Mouse (Mus musculus) WW6 (cell line): ENCODE measurements around the gene Eif3i.

ENCODE experiments used
- DNase-seq: peaks from one replicate; pipeline ENCODE4 v3.0.0-alpha.2; 2013; ENCODE audit warnings: low read depth, low spot score

Gene Eif3i

DNA sequence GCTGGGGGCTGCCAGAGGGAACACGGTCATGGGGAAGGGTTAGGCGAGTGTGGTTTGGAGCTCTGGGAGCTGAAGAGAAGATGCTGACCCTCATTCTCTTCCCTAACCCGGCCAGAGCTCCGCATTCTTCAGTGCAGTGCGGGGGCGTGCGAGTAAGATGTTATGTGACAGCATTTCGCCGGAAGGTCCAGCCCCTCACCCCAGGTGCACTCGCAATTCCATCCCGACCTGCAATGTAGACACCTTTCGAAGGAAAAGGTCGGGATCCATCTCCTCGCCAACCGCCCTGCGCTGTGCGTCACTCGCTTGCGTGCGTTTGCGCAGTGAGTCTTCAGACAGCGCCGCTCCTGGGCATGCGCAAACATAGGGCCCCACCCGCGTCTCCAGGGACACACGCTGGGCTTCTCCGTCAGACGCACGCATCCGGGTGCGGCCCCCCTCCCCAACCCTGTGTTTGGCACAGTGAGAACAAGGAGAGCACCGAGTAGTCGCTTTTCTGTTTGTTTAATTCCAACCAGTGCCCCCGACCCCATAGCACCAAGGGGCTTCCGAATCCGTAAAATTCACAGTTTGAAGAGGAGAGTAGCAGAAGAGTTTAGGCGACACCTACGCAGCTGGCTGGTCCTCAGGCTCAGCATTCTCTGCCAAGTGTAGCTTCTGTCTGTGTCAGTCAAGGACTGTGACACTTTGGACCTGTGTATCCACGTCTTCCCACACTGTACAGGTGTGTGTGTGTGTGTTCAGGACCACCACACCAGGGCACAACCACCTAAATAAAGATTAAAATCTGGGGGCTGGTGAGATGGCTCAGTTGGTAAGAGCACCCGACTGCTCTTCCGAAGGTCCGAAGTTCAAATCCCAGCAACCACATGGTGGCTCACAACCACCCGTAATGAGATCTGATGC lies 18.6 kb upstream of the Eif3i start, which contains the start of gene Iqcc:
Gene Iqcc, minus strand, starts transcription at position 314 of the 906 bp plus-strand sequence.
- DNase-seq = peak; percentile 80

DNA sequence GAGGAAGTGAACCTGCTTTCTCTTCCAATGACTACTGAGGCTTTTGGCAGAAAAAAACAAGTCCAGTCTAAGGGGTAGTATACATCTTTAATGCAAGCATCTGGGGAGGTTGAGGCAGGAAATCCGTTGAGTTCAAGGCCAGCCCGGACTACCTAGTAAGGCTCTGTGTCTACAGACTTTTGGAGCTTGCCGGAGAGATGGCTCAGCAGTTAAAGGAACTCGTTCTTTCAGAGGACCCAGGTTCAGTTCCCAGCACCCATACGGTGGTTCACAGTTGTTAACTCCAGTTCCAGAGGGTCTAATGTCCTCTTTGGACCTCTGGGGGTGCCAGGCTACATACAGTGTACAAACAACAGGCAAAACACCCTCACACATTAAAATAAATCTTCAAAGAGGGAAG lies 17.6 kb upstream of the Eif3i start:
- no peak for DNase-seq

GRCm38 (mm10) chr4:129617121-129617641 lies 16.7 kb upstream of the Eif3i start:
- no peak for DNase-seq

DNA sequence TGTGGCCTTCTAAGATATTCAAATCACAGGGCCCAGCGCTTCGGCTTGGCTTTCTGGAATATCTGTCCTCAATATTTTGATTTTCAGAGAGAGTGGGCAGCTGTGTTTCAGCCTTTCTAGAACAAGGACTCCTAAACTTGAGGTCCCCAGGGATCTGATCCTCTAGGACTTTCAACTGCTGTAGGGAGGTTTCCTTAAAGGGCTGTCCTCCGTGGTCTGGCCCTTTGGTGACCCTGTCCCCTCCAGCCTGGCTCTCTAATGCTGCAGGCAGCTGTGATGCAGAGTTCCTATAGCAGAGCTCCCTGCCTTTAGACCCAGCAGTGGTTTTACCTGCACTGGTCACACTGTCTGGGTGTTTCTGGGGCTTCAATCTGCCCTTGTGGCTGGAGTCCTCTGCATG lies 16.2 kb upstream of the Eif3i start:
- DNase-seq = no peak

GRCm38 (mm10) chr4:129615801-129616290 lies 15.4 kb upstream of the Eif3i start:
- no peak for DNase-seq

DNA sequence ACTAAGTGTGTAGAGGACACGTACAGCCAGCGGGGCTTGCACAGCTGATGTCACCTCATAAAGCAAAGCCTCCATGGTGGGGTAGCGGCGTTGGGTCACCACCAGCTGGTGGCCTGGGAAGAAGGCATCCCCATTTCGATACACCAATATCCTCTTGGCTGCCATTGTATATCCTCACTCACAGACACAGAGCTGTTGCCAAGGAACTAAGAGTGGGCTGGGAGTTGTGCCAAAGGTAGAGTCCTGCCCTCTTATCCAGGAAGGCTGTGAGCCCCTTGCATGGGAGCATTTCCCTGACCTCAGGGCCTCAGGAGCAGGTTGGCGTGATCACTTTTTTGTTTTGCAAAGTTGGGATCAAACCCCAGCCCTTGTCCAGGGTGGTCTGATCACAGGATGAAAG lies 13.6 kb upstream of the Eif3i start, which contains the start of gene Dcdc2b:
Gene Dcdc2b, minus strand, starts transcription at position 165 of the 400 bp plus-strand sequence.
- DNase-seq = no peak

- no peak for DNase-seq
Observed at GRCm38 (mm10) chr4:129610472-129610871, 10.0 kb upstream of the Eif3i start.

- no peak for DNase-seq
Observed at GRCm38 (mm10) chr4:129610026-129610425, 9.6 kb upstream of the Eif3i start.

DNA sequence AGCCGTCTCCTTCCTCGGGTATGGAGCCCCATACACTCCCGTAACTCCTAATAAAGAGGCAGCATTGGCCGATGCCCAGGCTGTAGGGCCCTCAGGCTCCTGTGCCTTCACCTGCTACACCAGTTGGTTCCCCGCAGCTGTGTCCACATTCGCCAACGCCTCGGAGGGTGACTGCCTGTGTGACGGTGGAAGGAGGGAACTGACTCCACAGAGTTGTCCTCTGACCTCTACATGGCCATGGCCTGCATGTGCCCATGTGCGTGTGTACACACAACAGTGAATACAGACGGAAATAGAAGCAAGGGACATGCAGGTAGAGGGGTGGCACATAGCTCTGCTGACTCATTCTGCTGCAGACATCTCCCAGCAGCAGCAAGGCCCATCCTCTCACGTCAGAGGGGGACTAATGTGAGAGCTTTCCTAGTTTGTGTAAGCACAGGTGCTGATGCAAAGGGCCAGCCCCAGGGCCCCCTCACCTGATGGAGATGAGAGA lies 8.7 kb upstream of the Eif3i start:
- no peak for DNase-seq

DNA sequence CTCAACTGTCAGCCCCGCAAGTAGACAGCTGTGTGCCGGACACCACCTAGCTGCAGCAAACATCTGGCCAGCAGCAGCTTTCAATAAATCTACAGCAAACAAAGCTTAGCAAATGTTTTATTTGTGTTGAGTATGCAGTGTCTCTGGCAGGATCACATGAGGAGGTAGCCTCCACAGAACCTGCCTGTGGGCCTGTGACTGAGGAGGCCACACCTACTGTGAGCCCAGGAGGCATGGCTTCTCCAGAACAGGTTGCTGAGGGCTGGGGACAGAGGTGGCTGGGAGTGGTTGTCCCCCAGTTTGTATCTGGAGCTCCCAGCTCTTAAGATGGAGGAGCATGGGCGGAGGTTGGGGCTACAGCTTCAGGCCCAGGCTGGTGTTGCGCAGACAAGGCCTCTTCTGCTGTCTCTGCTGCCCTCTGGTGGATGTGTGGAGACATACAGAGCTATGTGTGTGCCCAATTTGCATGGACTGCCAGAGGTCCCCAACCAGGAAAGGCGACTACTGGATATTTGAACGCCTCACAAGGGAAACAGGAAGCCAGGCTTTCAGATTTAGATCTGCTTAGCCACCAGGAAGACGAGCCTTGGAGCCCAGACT lies 8.1 kb upstream of the Eif3i start:
- DNase-seq = peak; percentile 65

GRCm38 (mm10) chr4:129588865-129589264 lies 11.6 kb downstream of the Eif3i start:
- no peak for DNase-seq

DNA sequence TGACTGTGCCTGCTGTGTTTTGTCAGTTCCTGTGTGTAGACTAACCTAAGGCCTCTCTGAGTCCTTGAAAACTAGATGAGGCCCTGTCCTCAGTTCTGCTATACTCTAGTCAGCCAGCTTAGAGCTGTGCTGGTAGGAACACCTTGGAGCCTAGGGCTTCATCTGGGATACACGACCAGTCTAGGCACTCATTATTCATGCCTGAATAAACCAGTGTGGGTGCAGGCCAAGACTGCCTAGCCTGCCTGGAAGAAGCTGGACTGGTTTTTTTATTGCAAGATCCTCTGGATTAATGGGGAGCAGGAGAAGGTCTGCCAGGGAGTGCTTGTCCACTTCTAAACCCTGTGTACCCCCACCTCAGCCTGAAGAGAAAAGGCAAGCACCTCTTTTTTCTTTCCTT lies 13.5 kb downstream of the Eif3i start:
- no peak for DNase-seq

DNA sequence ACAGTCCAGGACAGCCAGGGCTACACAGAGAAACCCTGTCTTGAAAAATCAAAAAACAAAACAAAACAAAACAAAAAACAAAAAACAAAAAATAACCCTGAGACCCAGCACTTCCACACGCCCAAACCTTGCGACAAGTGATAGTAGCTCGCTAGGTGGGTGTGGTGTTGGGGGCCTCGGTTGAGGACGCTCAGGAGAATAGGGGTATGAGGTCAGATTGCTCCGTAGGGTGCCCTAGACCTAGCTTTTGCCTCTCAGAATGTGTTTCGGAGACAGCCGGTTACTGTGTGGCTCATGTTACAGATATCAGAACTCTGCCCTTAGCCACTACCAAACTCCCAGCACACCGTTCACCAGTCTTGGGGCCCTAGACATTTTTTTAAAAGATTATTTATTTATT lies 14.7 kb downstream of the Eif3i start:
- DNase-seq = no peak

- peak; percentile 78 for DNase-seq
Observed at GRCm38 (mm10) chr4:129584884-129585608, 15.4 kb downstream of the Eif3i start.

GRCm38 (mm10) chr4:129584370-129584769 lies 16.1 kb downstream of the Eif3i start:
- no peak for DNase-seq

DNA sequence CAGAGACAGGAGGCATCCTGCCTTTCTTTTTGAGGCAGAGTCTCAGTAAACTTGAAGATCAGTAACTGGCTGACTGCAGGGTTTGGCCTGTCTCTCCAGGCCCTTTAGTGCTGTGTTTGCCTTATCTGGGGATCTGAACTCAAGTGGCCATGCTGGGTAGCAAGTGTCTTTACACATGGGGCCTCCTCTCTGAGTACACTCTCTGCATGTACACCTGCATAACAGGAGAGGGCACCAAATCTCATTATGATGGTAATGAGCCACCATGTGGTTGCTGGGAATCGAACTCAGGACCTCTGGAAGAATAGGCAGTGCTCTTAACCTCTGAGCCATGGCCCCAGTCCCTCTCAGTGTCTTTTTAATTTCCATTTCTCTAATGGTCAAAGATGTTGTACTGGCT lies 18.2 kb downstream of the Eif3i start:
- no peak for DNase-seq

DNA sequence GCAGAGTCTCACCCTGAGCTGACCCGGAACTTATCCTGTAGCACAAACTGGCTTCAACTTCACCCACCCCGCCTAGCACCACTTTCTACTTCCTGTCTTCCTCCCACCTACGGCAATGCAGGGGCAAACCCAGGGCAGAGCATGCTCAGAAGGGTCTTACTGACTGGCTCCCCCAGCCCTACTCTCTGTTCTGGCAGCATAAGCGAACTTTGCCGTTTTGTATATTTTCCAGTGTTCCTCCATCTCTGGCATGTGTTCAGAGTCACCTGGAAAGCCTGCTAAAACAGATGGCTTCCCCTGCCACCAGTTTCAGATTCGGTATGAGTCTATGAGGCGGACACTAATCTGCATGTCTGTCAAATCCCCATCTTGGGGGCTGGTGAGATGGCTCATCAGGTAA lies 20.1 kb downstream of the Eif3i start:
- no peak for DNase-seq

DNA sequence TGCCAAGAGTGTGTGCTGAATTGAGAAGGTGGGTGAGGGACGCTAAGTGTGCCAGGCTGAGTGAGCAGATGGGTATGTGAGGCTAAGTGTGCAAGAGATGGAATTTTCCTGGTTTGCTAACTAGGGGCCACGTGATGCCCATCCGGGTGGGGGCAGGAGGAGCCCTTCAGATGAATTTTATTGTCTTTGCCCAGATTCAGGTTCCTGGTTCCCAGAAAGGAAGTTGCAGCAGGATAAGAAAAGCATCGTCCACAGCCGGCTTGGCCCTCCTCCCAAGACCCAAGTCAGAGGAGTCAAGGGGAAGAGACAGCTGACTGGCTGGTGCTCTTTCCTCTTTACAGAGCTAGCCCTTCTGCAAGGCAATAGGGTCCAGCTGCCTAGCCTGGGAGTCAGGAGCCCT lies 22.0 kb downstream of the Eif3i start, which contains the start of gene Fam167b:
Gene Fam167b, minus strand, starts transcription at position 84 of the 400 bp plus-strand sequence.
- DNase-seq = no peak

GRCm38 (mm10) chr4:129577688-129578087 lies 22.8 kb downstream of the Eif3i start:
- DNase-seq = no peak

DNA sequence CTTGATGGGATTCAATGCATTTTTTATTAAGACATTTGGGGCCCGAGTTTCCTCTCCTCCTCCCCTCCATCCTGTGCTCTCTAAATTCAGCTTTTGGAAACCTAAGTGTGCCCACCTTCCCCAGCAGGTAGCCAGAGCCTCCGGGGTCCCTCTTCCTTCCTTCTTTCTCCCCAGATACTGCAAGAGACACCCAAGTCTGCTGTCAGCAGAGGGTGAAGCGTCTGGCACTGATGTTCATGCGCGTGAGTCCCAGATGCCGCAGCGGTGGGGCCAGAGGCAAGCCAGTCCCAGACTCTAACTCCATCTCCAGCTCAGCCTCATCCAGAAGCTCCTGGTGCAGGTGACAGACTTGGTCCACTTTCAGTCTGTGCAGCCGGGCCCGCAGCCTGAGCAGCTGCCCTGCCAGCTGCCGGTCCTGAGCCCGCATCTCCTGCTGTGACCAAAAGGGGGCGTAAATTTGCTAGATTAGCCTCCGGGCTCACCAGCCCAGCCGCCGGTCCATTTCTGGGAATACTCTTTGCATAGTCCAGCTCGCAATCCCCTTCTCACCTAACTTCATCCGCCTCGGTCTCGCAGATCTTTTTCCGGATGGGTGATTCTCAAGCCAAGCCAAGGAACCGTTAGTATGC lies 23.5 kb downstream of the Eif3i start:
- DNase-seq = no peak
